Mouse (Mus musculus) ES-Bruce4 (cell line): ENCODE data around the gene Gm10644. TPM values are rescaled to one million over a fixed set of nuclear protein-coding genes. Genes with fewer than 3 reads are reported as not detected.

Experiments
- H3K27ac ChIP-seq: 2 replicates; pipeline ENCODE4 v1.5.1; 2012; ENCODE audit warnings: low read length, inconsistent platforms; ENCODE audit not compliant: insufficient read depth
- H3K27me3 ChIP-seq: 2 replicates; pipeline ENCODE4 v1.6.1; 2012; ENCODE audit warnings: mild to moderate bottlenecking, low read length, inconsistent platforms; ENCODE audit not compliant: control insufficient read depth, poor library complexity, insufficient read depth, severe bottlenecking
- H3K36me3 ChIP-seq: 2 replicates; pipeline ENCODE4 v1.6.1; 2012; ENCODE audit warnings: inconsistent platforms, mild to moderate bottlenecking, low read length, moderate library complexity; ENCODE audit not compliant: control insufficient read depth, poor library complexity, insufficient read depth, severe bottlenecking
- H3K4me1 ChIP-seq: one replicate; pipeline ENCODE4 v1.8.1; 2011; ENCODE audit warnings: low read length; ENCODE audit not compliant: control insufficient read depth, insufficient read depth
- H3K4me3 ChIP-seq: 2 replicates; pipeline ENCODE4 v1.5.1; 2011; ENCODE audit warnings: low read depth, mild to moderate bottlenecking, low read length
- H3K9ac ChIP-seq: 2 replicates; pipeline ENCODE4 v1.6.1; 2012; ENCODE audit warnings: low read depth, mild to moderate bottlenecking, inconsistent platforms; ENCODE audit not compliant: poor library complexity, severe bottlenecking
- H3K9me3 ChIP-seq: replicated peaks from 2 replicates; pipeline ENCODE4 v1.6.1; 2012; ENCODE audit warnings: mild to moderate bottlenecking, low read length, inconsistent platforms; ENCODE audit not compliant: control insufficient read depth, poor library complexity, insufficient read depth, severe bottlenecking
- CTCF ChIP-seq: IDR thresholded peaks from one replicate; pipeline ENCODE4 v1.8.1; 2011; ENCODE audit warnings: low read depth, low read length
- EP300 ChIP-seq: IDR thresholded peaks from 2 replicates; pipeline ENCODE4 v1.6.1; 2011; ENCODE audit warnings: low read depth, low read length; ENCODE audit not compliant: insufficient read depth
- POLR2A ChIP-seq: IDR thresholded peaks from one replicate; pipeline ENCODE4 v1.8.1; 2011; ENCODE audit warnings: low read length; ENCODE audit not compliant: insufficient read depth
- polyA plus RNA-seq: library from polyadenylated mRNA; stranded (reverse); fragments of >200 nt; gene quantifications from 2 replicates; pipeline ENCODE4 v1.2.4, GENCODE M21; 2011; ENCODE audit warnings: low read depth; ENCODE audit not compliant: missing spikeins, insufficient read depth, insufficient read length

The Gm10644 gene
- polyA plus RNA-seq, 1 experiment: 0.78 TPM

- peaks cover 5% of the 10 kb centered on the region; the same call in 1 of the 2 replicates for H3K36me3 ChIP-seq
- TF ChIP-seq EP300 (no peak), CTCF (no peak), POLR2A (no peak)
- no peaks in the 10 kb centered on the region for H3K27me3 ChIP-seq
- H3K9me3 ChIP-seq: no peaks in the 10 kb centered on the region
- no peaks in the 10 kb centered on the region for H3K4me1 ChIP-seq
- peak overlapping the region; percentile 78 for H3K4me3 ChIP-seq
- H3K9ac ChIP-seq: peak overlapping the region; percentile 44
- peak overlapping the region; percentile 14; the same call in 1 of the 2 replicates for H3K27ac ChIP-seq
These were observed 278 bp downstream of the Gm10644 start for GRCm38 (mm10) chr8:83954749-83955105.

- no peaks in the 10 kb centered on the region for H3K4me1 ChIP-seq
- H3K27me3 ChIP-seq: no peaks in the 10 kb centered on the region; the same call in 1 of the 2 replicates
- no peak overlapping the region for H3K27ac ChIP-seq
- no peaks in the 10 kb centered on the region; the same call in 1 of the 2 replicates for H3K36me3 ChIP-seq
- TF ChIP-seq CTCF (no peak), POLR2A (no peak), EP300 (no peak)
- H3K9me3 ChIP-seq: no peaks in the 10 kb centered on the region
- no peak overlapping the region for H3K4me3 ChIP-seq
- H3K9ac ChIP-seq: no peak overlapping the region
These were observed 9.5 kb downstream of the Gm10644 start for GRCm38 (mm10) chr8:83945540-83945939.

GRCm38 (mm10) chr8:83942446-83942845, 12.6 kb downstream of the Gm10644 start:
- peaks cover 14% of the 10 kb centered on the region for H3K36me3 ChIP-seq
- TF ChIP-seq CTCF: no peak
- TF ChIP-seq POLR2A: no peak
- TF ChIP-seq EP300: no peak
- H3K4me1 ChIP-seq: no peaks in the 10 kb centered on the region

GRCm38 (mm10) chr8:83941066-83941677, 13.8 kb downstream of the Gm10644 start:
- no peak overlapping the region for H3K9ac ChIP-seq
- H3K9me3 ChIP-seq: no peaks in the 10 kb centered on the region
- no peak for TF ChIP-seq CTCF
- TF ChIP-seq POLR2A: no peak
- TF ChIP-seq EP300: no peak
- no peaks in the 10 kb centered on the region for H3K4me1 ChIP-seq
- H3K27ac ChIP-seq: no peak overlapping the region
- H3K4me3 ChIP-seq: no peak overlapping the region
- H3K27me3 ChIP-seq: no peaks in the 10 kb centered on the region; the same call in 1 of the 2 replicates
- H3K36me3 ChIP-seq: peaks cover 26% of the 10 kb centered on the region

More at GRCm38 (mm10) chr8:83942446-83942845, 12.6 kb downstream of the Gm10644 start:
- Histone ChIP-seq H3K9ac (no peak overlapping the region), H3K9me3 (no peaks in the 10 kb centered on the region), H3K27me3 (no peaks in the 10 kb centered on the region; the same call in 1 of the 2 replicates), H3K27ac (no peak overlapping the region), H3K4me3 (no peak overlapping the region)

GRCm38 (mm10) chr8:83938330-83938729, 16.7 kb downstream of the Gm10644 start:
- H3K4me1 ChIP-seq: no peaks in the 10 kb centered on the region
- TF ChIP-seq EP300 (no peak), POLR2A (no peak), CTCF (no peak)
- H3K27me3 ChIP-seq: no peaks in the 10 kb centered on the region
- no peaks in the 10 kb centered on the region for H3K9me3 ChIP-seq
- H3K36me3 ChIP-seq: peaks cover 53% of the 10 kb centered on the region
- H3K27ac ChIP-seq: no peak overlapping the region
- H3K9ac ChIP-seq: no peak overlapping the region
- no peak overlapping the region for H3K4me3 ChIP-seq

GRCm38 (mm10) chr8:83937645-83938044, 17.4 kb downstream of the Gm10644 start:
- H3K4me3 ChIP-seq: no peak overlapping the region
- H3K36me3 ChIP-seq: peaks cover 60% of the 10 kb centered on the region
- TF ChIP-seq EP300: no peak
- no peak for TF ChIP-seq CTCF
- TF ChIP-seq POLR2A: no peak
- H3K27ac ChIP-seq: no peak overlapping the region
- H3K9me3 ChIP-seq: no peaks in the 10 kb centered on the region
- no peak overlapping the region for H3K9ac ChIP-seq
- no peaks in the 10 kb centered on the region for H3K4me1 ChIP-seq
- H3K27me3 ChIP-seq: no peaks in the 10 kb centered on the region
